23 mouse cellular contexts compared by ENCODE assay signal in the genomic region with DNA sequence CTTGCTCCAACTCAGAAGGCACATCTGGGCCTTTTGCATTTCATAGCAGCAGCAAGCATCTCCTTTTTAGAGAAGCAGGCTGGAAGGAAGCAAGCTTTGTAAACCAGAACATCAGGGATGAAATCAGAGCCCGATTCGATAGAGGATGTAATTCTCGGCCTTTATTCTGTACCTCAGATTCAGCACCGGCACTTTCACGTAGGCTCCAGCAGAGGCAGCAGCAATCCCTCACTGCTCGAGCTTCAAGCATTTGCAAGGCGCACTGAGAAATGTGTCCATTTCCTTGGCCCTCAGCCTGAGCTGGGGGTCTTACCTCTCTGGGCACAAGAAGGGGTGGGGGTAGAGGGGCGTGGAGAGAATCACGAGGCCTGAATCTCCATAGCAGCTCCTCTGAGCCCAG.
DNase-seq lines count a peak whose midpoint lies in the region; ATAC-seq and TF ChIP-seq lines count a peak whose summit lies in the region.
"Had no signal": no experiment of that assay in that cellular context is flagged by ENCODE, and none has a peak within 500 bp of the region (broad histone marks: within the 10 kb centered on the region; RNA-seq: fewer than 3 reads in every experiment).

No protein-coding gene starts in this region.

- peak; percentile 57 for TF ChIP-seq CTCF in hindbrain, postnatal 0 days (IDR thresholded peaks at IDR 0.05; ENCODE audit: low read depth)
- peak; percentile 34; the same call in 1 of the 2 replicates for TF ChIP-seq CTCF in olfactory bulb, adult 2 months (IDR thresholded peaks at IDR 0.05; ENCODE audit: insufficient read depth, low read depth, low read length)

- H3K4me1 ChIP-seq in hindbrain, postnatal 0 days (ENCODE audit: insufficient read depth, low read length): no peaks in the 10 kb centered on the region
- no peaks in the 10 kb centered on the region for H3K4me1 ChIP-seq in hindbrain, embryonic 16.5 days (ENCODE audit: control insufficient read depth, insufficient read depth, low read depth, low read length)
- H3K4me1 ChIP-seq in olfactory bulb, adult 2 months (ENCODE audit: control insufficient read depth, insufficient read depth, low read length): peaks cover 3% of the 10 kb centered on the region; the same call in 1 of the 2 replicates
- H3K4me1 ChIP-seq: embryonic facial prominence, embryonic 15.5 days; hindbrain, embryonic 15.5 days; kidney, embryonic 15.5 days; limb, embryonic 13.5 days; liver, embryonic 15.5 days; midbrain, embryonic 12.5 days had no signal

- H3K36me3 ChIP-seq in hindbrain, postnatal 0 days (ENCODE audit: insufficient read depth, low read length): no peaks in the 10 kb centered on the region
- 0 out of 2 replicates have a peak, but pooled peaks cover 3% of the 10 kb centered on the region for H3K36me3 ChIP-seq in hindbrain, embryonic 16.5 days (ENCODE audit: control insufficient read depth, insufficient read depth, low read length)
- H3K36me3 ChIP-seq: embryonic facial prominence, embryonic 15.5 days; hindbrain, embryonic 15.5 days; kidney, embryonic 15.5 days; limb, embryonic 13.5 days; liver, embryonic 15.5 days; midbrain, embryonic 12.5 days; neural tube, embryonic 12.5 days had no signal

- H3K4me3 ChIP-seq in hindbrain, postnatal 0 days (ENCODE audit: low read length): no peak overlapping the region
- no peak overlapping the region for H3K4me3 ChIP-seq in hindbrain, embryonic 16.5 days (ENCODE audit: low read length)
- no peak overlapping the region for H3K4me3 ChIP-seq in olfactory bulb, adult 2 months (ENCODE audit: insufficient read depth, low read depth, low read length)
- H3K4me3 ChIP-seq: embryonic facial prominence, embryonic 15.5 days; hindbrain, embryonic 15.5 days; kidney, embryonic 15.5 days; limb, embryonic 13.5 days; liver, embryonic 15.5 days; midbrain, embryonic 12.5 days; neural tube, embryonic 12.5 days had no signal

- 74% methylated on average over 9 of the region's 9 CpGs for WGBS in hindbrain, postnatal 0 days
- 72% methylated on average over 9 of the region's 9 CpGs for WGBS in hindbrain, embryonic 16.5 days
- 69% methylated on average over 9 of the region's 9 CpGs for WGBS in olfactory bulb, adult 2 months

- H3K27ac ChIP-seq in hindbrain, postnatal 0 days: no peak overlapping the region
- no peak overlapping the region for H3K27ac ChIP-seq in hindbrain, embryonic 16.5 days (ENCODE audit: low read depth, low read length)
- no peak overlapping the region for H3K27ac ChIP-seq in olfactory bulb, adult 2 months (ENCODE audit: insufficient read depth, low read depth, low read length)
- H3K27ac ChIP-seq: embryonic facial prominence, embryonic 15.5 days; hindbrain, embryonic 15.5 days; kidney, embryonic 15.5 days; limb, embryonic 13.5 days; liver, embryonic 15.5 days; midbrain, embryonic 12.5 days; neural tube, embryonic 12.5 days had no signal

- H3K9ac ChIP-seq in hindbrain, postnatal 0 days (replicated peaks; ENCODE audit: low read length): no peak overlapping the region
- H3K9ac ChIP-seq in hindbrain, embryonic 16.5 days (ENCODE audit: low read depth, low read length): no peak overlapping the region
- H3K9ac ChIP-seq: embryonic facial prominence, embryonic 15.5 days; hindbrain, embryonic 15.5 days; kidney, embryonic 15.5 days; limb, embryonic 13.5 days; liver, embryonic 15.5 days; midbrain, embryonic 12.5 days; neural tube, embryonic 12.5 days had no signal

- no peak overlapping the region for H3K4me2 ChIP-seq in hindbrain, postnatal 0 days (ENCODE audit: low read depth, low read length)
- H3K4me2 ChIP-seq in hindbrain, embryonic 16.5 days (ENCODE audit: low read length): no peak overlapping the region
- H3K4me2 ChIP-seq: embryonic facial prominence, embryonic 15.5 days; hindbrain, embryonic 15.5 days; kidney, embryonic 15.5 days; limb, embryonic 13.5 days; liver, embryonic 15.5 days; midbrain, embryonic 12.5 days; neural tube, embryonic 12.5 days had no signal

- no peaks in the 10 kb centered on the region; the same call in 1 of the 2 replicates for H3K9me3 ChIP-seq in hindbrain, postnatal 0 days (ENCODE audit: low read length)
- peaks cover 5% of the 10 kb centered on the region for H3K9me3 ChIP-seq in hindbrain, embryonic 16.5 days (ENCODE audit: control insufficient read depth, low read length)
- H3K9me3 ChIP-seq: embryonic facial prominence, embryonic 15.5 days; hindbrain, embryonic 15.5 days; kidney, embryonic 15.5 days; limb, embryonic 13.5 days; liver, embryonic 15.5 days; midbrain, embryonic 12.5 days; neural tube, embryonic 12.5 days had no signal

- DNase-seq in hindbrain, postnatal 0 days (ENCODE audit: low spot score): peak; percentile 28
- DNase-seq in right cerebral cortex, adult 18-20 months: peak; percentile 42
- DNase-seq in right cerebral cortex, postnatal 4 days: no peak
- DNase-seq in R1 (ENCODE audit: low read depth, low spot score): peak; percentile 53
- DNase-seq in cerebellum, postnatal 36 days: no peak
- DNase-seq: adrenal gland, adult 8-10 months; cerebellum, adult 9-11 months; heart, adult 18-20 months; heart, postnatal 36 days; kidney, postnatal 4 days; right cerebral cortex, postnatal 14 days; thymus, postnatal 36 days had no signal

- no peak for TF ChIP-seq POLR2A in olfactory bulb, adult 2 months (IDR thresholded peaks at IDR 0.05; ENCODE audit: insufficient read depth, low read depth, low read length)

- no peak for ATAC-seq in hindbrain, postnatal 0 days
- ATAC-seq in hindbrain, embryonic 16.5 days: no peak
- ATAC-seq: intestine, postnatal 0 days had no signal

- H3K27me3 ChIP-seq in hindbrain, postnatal 0 days (ENCODE audit: insufficient read depth, low read length): no peaks in the 10 kb centered on the region
- H3K27me3 ChIP-seq in hindbrain, embryonic 16.5 days (replicated peaks; ENCODE audit: control insufficient read depth, insufficient read depth, low read length): no peaks in the 10 kb centered on the region
- H3K27me3 ChIP-seq: CH12.LX; embryonic facial prominence, embryonic 15.5 days; hindbrain, embryonic 15.5 days; kidney, embryonic 15.5 days; limb, embryonic 13.5 days; liver, embryonic 15.5 days; midbrain, embryonic 12.5 days; neural tube, embryonic 12.5 days had no signal

Comparison
In these comparisons a context has a peak if more than half of its experiments do, and no peak if none do; other contexts are left out.
1. DNase-seq: peak in hindbrain, postnatal 0 days (single experiment), right cerebral cortex, adult 18-20 months (single experiment) and R1 (single experiment); none in right cerebral cortex, postnatal 4 days (single experiment) and cerebellum, postnatal 36 days (0 of 2).